Mouse (Mus musculus): ENCODE data around the gene Apc2. TPM values are rescaled to one million over a fixed set of nuclear protein-coding genes. Genes with fewer than 3 reads are reported as not detected.
A peak's percentile ranks its signal among the peaks of the same experiment; 100 is the strongest.

Apc2 gene
- polyA plus RNA-seq, 1 experiment from 2014 or later, result 234 TPM

DNA sequence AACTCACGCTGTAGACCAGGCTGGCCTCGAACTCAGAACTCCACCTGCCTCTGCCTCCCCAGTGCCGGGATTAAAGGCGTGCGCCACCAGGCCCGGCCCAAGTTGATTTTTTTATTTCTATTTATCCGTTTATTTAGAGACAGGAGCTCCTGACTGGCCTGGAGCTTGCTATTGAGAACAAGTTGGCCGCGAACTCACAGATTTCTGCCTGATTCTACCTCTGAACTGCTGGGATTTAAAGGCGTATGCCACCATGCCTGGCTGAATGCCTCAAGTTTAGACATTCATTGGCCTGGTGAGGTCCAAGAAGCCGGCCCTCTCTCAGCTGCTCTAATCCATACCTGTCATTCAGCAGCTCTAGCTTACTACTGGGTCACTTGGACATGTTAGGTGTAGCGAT, 33.6 kb upstream of the Apc2 start:
- Histone ChIP-seq H3K9ac (replicated peaks; ENCODE audit: low read depth, low read length) (no peak overlapping the region), H3K4me3 (replicated peaks; ENCODE audit: low read length) (no peak overlapping the region), H3K36me3 (ENCODE audit: control insufficient read depth, insufficient read depth) (no peaks in the 10 kb centered on the region), H3K27ac (ENCODE audit: low read length) (no peak overlapping the region), H3K27me3 (replicated peaks; ENCODE audit: control insufficient read depth, insufficient read depth, low read length) (no peaks in the 10 kb centered on the region), H3K4me1 (replicated peaks; ENCODE audit: control insufficient read depth, insufficient read depth, low read length) (peaks cover 43% of the 10 kb centered on the region), H3K4me2 (ENCODE audit: low read length) (peak overlapping the region; percentile 88), H3K9me3 (ENCODE audit: control insufficient read depth, low read length) (no peaks in the 10 kb centered on the region)
- WGBS, result 64% methylated on average over 12 of the region's 12 CpGs
- no peak for ATAC-seq

DNA sequence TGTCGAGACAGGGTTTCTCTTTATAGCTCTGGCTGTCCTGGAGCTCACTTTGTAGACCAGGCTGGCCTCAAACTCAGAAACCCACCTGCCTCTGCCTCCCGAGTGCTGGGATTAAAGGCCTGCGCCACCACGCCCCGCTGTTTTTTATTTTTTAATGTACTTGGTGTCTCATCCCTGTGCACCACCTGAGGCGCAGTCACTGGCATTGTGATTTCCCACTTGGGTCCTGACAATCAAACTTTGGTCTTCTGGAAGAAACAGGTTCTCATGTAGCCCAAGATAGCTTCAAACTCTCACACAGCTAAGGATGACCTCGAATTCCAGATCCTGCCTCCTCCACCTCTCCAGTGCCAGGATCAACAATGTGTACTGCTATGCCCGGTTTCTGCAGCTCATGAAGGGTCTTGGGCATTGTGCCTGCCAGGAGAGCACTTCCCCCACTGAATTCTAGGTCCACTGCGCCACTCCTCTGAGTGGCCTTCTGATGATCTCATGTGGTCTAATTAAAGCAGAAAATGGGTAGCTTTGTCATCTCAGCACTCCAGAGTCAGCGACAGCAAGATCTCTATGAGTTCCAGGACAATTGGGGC, 32.9 kb upstream of the Apc2 start:
- no peaks in the 10 kb centered on the region for H3K36me3 ChIP-seq (ENCODE audit: control insufficient read depth, insufficient read depth)
- H3K4me3 ChIP-seq (replicated peaks; ENCODE audit: low read length), result no peak overlapping the region
- no peaks in the 10 kb centered on the region for H3K27me3 ChIP-seq (replicated peaks; ENCODE audit: control insufficient read depth, insufficient read depth, low read length)
- WGBS, result 94% methylated on average over 10 of the region's 10 CpGs
- no peak for ATAC-seq
- H3K4me1 ChIP-seq (replicated peaks; ENCODE audit: control insufficient read depth, insufficient read depth, low read length), result peaks cover 50% of the 10 kb centered on the region
- H3K9ac ChIP-seq (replicated peaks; ENCODE audit: low read depth, low read length), result no peak overlapping the region
- no peaks in the 10 kb centered on the region for H3K9me3 ChIP-seq (ENCODE audit: control insufficient read depth, low read length)
- no peak overlapping the region for H3K27ac ChIP-seq (ENCODE audit: low read length)
- H3K4me2 ChIP-seq (ENCODE audit: low read length), result no peak overlapping the region

DNA sequence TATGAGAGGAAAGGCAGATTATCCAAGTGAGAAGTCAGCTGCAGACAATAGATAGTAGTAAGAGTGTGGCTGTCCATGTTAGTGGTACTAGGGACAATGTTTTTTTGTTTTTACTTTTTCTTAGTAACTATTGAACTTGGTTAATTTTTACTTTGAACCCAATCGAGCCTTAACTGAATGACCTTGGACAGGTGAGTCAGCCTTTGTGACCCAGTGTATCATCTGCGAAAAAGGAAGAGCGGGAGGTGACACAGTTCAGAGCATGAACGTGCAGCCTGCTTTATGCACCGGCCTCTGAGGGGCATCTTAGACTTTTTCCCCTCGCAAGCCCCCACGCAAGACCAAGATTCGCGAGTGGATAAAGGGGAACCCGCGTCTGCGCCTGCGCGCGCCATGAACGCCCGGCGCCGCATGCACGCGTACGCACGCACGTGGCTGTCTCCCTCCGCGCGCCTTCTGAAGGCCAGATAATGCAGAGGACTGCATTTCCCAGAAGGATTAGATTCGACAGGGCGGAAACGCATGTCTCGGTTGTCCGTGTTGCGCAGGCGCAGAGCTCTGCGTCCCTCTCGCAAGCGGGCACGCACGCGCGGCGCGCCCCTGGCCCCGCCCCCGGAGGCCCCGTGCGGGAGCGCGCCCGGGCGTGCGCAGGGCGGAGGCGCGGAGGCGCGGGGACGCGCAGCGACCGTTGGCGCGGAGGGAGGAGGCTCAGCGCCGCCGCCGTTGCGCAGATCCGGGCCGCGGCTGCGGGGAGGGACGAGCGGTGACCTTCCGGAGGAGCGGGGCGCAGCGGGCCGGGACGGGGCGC, 31.2 kb upstream of the Apc2 start:
- peaks cover 61% of the 10 kb centered on the region for H3K4me1 ChIP-seq (replicated peaks; ENCODE audit: control insufficient read depth, insufficient read depth, low read length)
- H3K4me2 ChIP-seq (ENCODE audit: low read length), result peak overlapping the region; percentile 89
- no peaks in the 10 kb centered on the region for H3K36me3 ChIP-seq (ENCODE audit: control insufficient read depth, insufficient read depth)
- peak; percentile 76 for ATAC-seq
- no peaks in the 10 kb centered on the region for H3K9me3 ChIP-seq (ENCODE audit: control insufficient read depth, low read length)
- peak overlapping the region; percentile 55 for H3K27ac ChIP-seq (ENCODE audit: low read length)
- H3K4me3 ChIP-seq (replicated peaks; ENCODE audit: low read length), result peak overlapping the region; percentile 84
- H3K27me3 ChIP-seq (replicated peaks; ENCODE audit: control insufficient read depth, insufficient read depth, low read length), result no peaks in the 10 kb centered on the region
- H3K9ac ChIP-seq (replicated peaks; ENCODE audit: low read depth, low read length), result peak overlapping the region; percentile 98
- 2% methylated on average over 79 of the region's 81 CpGs for WGBS

DNA sequence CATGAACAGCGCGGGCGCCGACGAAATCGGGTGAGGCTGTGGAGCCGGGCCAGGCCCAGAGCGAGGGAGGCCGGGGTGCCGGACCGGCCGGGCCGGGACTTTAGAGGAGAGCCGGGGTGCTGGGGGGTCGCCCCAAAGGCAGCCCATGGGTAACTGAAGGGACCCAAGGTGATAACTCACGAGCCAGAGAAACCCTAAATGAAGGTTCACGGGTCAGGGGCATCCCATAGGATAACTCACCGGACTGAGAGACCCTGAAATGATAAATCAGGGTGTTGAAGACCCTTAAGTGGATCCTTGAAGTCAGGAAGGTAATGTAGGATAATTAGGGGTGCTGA, 30.7 kb upstream of the Apc2 start:
- peak overlapping the region; percentile 89 for H3K4me2 ChIP-seq (ENCODE audit: low read length)
- peaks cover 60% of the 10 kb centered on the region for H3K4me1 ChIP-seq (replicated peaks; ENCODE audit: control insufficient read depth, insufficient read depth, low read length)
- H3K36me3 ChIP-seq (ENCODE audit: control insufficient read depth, insufficient read depth), result no peaks in the 10 kb centered on the region
- no peaks in the 10 kb centered on the region for H3K27me3 ChIP-seq (replicated peaks; ENCODE audit: control insufficient read depth, insufficient read depth, low read length)
- H3K9ac ChIP-seq (replicated peaks; ENCODE audit: low read depth, low read length), result peak overlapping the region; percentile 98
- WGBS, result under 1% methylated on average over 18 of the region's 18 CpGs
- peak overlapping the region; percentile 49; the same call in 1 of the 2 replicates for H3K27ac ChIP-seq (ENCODE audit: low read length)
- no peak for ATAC-seq
- H3K9me3 ChIP-seq (ENCODE audit: control insufficient read depth, low read length), result no peaks in the 10 kb centered on the region
- H3K4me3 ChIP-seq (replicated peaks; ENCODE audit: low read length), result peak overlapping the region; percentile 84

DNA sequence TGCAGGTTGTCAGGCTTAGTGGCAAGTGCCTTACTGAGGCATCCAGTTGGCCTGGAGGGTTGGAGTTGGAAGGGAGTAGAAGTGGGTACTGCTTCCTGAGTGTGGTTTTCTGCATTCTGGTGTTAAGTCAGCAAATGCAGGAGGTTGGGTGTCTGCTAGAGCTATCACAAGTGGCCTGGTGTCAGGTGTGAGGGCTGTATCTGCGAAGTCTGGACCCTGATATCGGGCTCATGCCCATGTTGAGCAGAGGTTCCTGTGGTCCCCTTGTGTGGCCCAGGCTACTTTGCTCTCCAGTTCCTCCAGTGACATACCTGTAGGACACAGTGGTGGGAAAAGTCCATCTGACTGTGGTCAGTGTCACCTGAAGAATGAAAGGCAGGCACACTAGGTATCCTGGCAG, 25.7 kb upstream of the Apc2 start:
- H3K9ac ChIP-seq (replicated peaks; ENCODE audit: low read depth, low read length), result no peak overlapping the region

DNA sequence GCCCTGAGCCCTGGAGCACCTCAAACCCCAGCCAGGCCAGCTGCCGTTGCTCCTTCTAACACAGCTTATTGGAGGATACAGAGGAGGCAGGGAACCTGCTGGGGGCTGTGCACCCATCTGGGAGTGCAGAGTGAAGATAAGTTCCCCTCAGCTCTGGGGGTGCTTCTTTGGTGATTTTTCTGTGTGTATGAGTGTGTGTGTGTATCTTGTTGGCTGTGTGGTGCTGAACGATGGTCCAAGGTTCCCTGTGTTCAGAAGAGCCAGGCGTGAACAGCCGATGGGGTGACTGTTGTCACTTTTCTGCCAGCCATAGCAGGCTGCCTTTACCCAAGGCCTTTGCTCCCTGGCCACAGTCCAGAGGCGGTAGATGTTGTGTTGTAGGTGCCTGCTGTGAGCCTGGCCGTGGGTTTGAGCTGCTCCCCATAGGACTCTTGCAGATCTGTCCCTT, 25.0 kb upstream of the Apc2 start:
- Histone ChIP-seq H3K9ac (replicated peaks; ENCODE audit: low read depth, low read length) (peak overlapping the region; percentile 25; the same call in 1 of the 2 replicates), H3K4me2 (ENCODE audit: low read length) (no peak overlapping the region), H3K36me3 (ENCODE audit: control insufficient read depth, insufficient read depth) (peaks cover 4% of the 10 kb centered on the region; the same call in 1 of the 2 replicates), H3K4me3 (replicated peaks; ENCODE audit: low read length) (no peak overlapping the region), H3K4me1 (replicated peaks; ENCODE audit: control insufficient read depth, insufficient read depth, low read length) (peaks cover 52% of the 10 kb centered on the region), H3K9me3 (ENCODE audit: control insufficient read depth, low read length) (no peaks in the 10 kb centered on the region), H3K27me3 (replicated peaks; ENCODE audit: control insufficient read depth, insufficient read depth, low read length) (no peaks in the 10 kb centered on the region), H3K27ac (ENCODE audit: low read length) (no peak overlapping the region)
- ATAC-seq, result no peak
- WGBS, result 67% methylated on average over 6 of the region's 6 CpGs

More for the DNA sequence above, 25.7 kb upstream of the Apc2 start:
- H3K9me3 ChIP-seq (ENCODE audit: control insufficient read depth, low read length), result no peaks in the 10 kb centered on the region
- WGBS, result 90% methylated on average over 2 of the region's 2 CpGs
- H3K27me3 ChIP-seq (replicated peaks; ENCODE audit: control insufficient read depth, insufficient read depth, low read length), result no peaks in the 10 kb centered on the region
- H3K36me3 ChIP-seq (ENCODE audit: control insufficient read depth, insufficient read depth), result peaks cover 4% of the 10 kb centered on the region; the same call in 1 of the 2 replicates
- peaks cover 55% of the 10 kb centered on the region for H3K4me1 ChIP-seq (replicated peaks; ENCODE audit: control insufficient read depth, insufficient read depth, low read length)
- ATAC-seq, result no peak
- H3K4me2 ChIP-seq (ENCODE audit: low read length), result no peak overlapping the region
- H3K27ac ChIP-seq (ENCODE audit: low read length), result no peak overlapping the region
- no peak overlapping the region for H3K4me3 ChIP-seq (replicated peaks; ENCODE audit: low read length)

DNA sequence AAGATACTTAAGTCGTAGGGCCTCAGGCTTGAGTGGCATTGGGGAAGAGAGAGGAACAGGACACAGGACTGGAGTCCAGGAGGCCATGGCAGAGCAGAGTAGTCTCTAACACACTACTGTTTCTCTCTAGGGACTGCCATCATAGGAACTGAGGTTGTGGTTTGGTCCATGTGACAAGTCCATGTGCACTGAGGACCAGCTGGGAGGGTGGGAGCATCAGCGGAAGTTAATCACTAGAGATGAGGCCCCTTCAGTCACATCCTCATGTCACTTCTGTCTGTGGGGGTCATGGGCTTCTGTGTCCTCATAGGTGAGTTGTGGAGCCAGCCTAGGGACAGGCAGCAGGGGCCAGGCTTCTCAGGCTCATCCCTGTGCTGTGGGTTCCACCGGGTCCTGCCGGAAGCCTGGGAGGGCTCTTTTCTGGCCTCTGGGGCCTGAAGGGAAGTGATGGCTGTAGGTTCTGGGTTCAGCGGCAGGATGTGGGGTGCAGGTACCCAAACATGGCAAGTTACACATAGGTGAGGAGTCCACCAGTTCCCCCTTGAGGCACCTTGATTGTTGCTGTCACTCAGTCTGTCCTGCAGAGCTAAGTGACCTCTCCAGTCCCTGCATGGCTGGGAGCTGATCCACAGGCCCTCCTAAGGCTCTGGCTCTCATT, 24.5 kb upstream of the Apc2 start:
- ATAC-seq, result no peak
- H3K9ac ChIP-seq (replicated peaks; ENCODE audit: low read depth, low read length), result peak overlapping the region; percentile 25; the same call in 1 of the 2 replicates
- WGBS, result 86% methylated on average over 5 of the region's 5 CpGs

DNA sequence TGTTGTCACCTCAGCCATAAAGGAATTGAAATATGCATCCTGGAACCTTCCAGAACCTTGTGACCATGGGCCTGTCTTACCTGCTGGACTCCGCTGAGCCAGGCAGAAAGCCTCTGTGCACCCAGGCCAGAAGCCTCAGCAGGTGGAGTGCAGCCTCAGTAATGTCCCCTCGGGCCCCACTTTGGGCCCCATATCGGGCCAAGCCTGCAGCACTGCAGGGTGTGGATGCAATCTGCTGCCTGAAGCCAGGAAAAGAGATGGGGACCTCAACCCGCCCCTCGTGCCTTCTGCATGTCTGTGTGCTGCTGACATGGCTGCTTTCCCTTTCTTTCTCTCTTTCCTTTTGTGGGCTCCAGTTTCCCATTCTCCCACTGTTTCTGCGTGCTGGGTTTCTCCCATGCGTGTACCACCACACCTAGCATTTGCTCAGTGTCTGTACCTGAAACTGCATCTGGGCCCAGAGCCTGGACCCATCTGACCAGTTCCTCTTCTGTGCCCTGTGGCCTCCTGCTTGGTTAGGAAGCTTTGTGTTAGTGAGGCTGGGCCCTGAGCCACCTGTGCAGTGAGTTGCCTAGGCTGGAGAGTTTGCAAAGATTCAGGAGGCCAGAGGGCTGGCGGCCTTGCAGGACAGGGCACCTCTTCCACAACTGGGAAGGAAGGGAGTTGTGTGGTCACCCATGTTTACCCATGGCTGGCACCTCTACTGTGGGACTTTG, 23.7 kb upstream of the Apc2 start:
- no peaks in the 10 kb centered on the region for H3K27me3 ChIP-seq (replicated peaks; ENCODE audit: control insufficient read depth, insufficient read depth, low read length)
- WGBS, result 85% methylated on average over 8 of the region's 8 CpGs
- no peak overlapping the region for H3K27ac ChIP-seq (ENCODE audit: low read length)
- H3K4me3 ChIP-seq (replicated peaks; ENCODE audit: low read length), result no peak overlapping the region
- no peak for ATAC-seq
- H3K4me1 ChIP-seq (replicated peaks; ENCODE audit: control insufficient read depth, insufficient read depth, low read length), result peaks cover 39% of the 10 kb centered on the region
- peaks cover 8% of the 10 kb centered on the region; the same call in 1 of the 2 replicates for H3K36me3 ChIP-seq (ENCODE audit: control insufficient read depth, insufficient read depth)
- no peak overlapping the region for H3K9ac ChIP-seq (replicated peaks; ENCODE audit: low read depth, low read length)
- no peaks in the 10 kb centered on the region for H3K9me3 ChIP-seq (ENCODE audit: control insufficient read depth, low read length)
- H3K4me2 ChIP-seq (ENCODE audit: low read length), result no peak overlapping the region

More for the DNA sequence above, 24.5 kb upstream of the Apc2 start:
- Histone ChIP-seq H3K27me3 (replicated peaks; ENCODE audit: control insufficient read depth, insufficient read depth, low read length) (no peaks in the 10 kb centered on the region), H3K9me3 (ENCODE audit: control insufficient read depth, low read length) (no peaks in the 10 kb centered on the region), H3K4me3 (replicated peaks; ENCODE audit: low read length) (no peak overlapping the region), H3K27ac (ENCODE audit: low read length) (no peak overlapping the region), H3K4me2 (ENCODE audit: low read length) (no peak overlapping the region), H3K36me3 (ENCODE audit: control insufficient read depth, insufficient read depth) (peaks cover 8% of the 10 kb centered on the region; the same call in 1 of the 2 replicates), H3K4me1 (replicated peaks; ENCODE audit: control insufficient read depth, insufficient read depth, low read length) (peaks cover 46% of the 10 kb centered on the region)

DNA sequence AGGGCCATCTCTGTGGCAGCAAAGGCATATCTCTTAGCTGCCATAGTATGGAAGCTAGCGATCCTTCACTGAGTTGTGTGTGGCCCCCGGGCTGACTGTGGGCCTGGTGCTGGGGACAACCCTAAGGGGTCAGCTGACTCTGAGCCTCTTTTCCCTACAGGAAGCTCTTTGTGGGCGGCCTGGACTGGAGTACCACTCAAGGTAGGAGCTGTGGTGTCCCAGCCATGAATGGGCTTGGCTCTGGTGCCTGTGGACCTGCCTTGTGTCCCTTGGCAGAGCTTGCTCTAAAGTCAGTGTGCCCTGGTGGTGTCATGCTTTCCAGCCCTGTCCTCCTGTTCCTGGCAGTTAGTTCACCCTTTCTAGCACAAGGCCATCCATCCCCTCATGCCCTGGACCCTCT, 21.9 kb upstream of the Apc2 start:
- 97% methylated on average over 3 of the region's 3 CpGs for WGBS
- Histone ChIP-seq H3K36me3 (ENCODE audit: control insufficient read depth, insufficient read depth) (peaks cover 26% of the 10 kb centered on the region), H3K9ac (replicated peaks; ENCODE audit: low read depth, low read length) (no peak overlapping the region)

More for the DNA sequence above, 21.9 kb upstream of the Apc2 start:
- no peaks in the 10 kb centered on the region for H3K27me3 ChIP-seq (replicated peaks; ENCODE audit: control insufficient read depth, insufficient read depth, low read length)
- no peak overlapping the region for H3K4me3 ChIP-seq (replicated peaks; ENCODE audit: low read length)
- peaks cover 23% of the 10 kb centered on the region for H3K4me1 ChIP-seq (replicated peaks; ENCODE audit: control insufficient read depth, insufficient read depth, low read length)
- ATAC-seq, result no peak
- no peak overlapping the region for H3K4me2 ChIP-seq (ENCODE audit: low read length)
- H3K27ac ChIP-seq (ENCODE audit: low read length), result no peak overlapping the region
- H3K9me3 ChIP-seq (ENCODE audit: control insufficient read depth, low read length), result no peaks in the 10 kb centered on the region

Measured in forebrain, embryonic 16.5 days (tissue).